Mouse (Mus musculus) myocyte (in vitro differentiated cells): ENCODE measurements around the gene Grm5. TPM values are rescaled to one million over a fixed set of nuclear protein-coding genes. Genes with fewer than 3 reads are reported as not detected.

Experiments
- H3K27me3 ChIP-seq: one replicate; pipeline ENCODE4 v1.6.1; 2011; ENCODE audit not compliant: control insufficient read depth, insufficient read depth, insufficient read length
- H3K36me3 ChIP-seq: one replicate; pipeline ENCODE4 v1.6.1; 2011; ENCODE audit not compliant: control insufficient read depth, insufficient read depth
- H3K4me2 ChIP-seq: one replicate; pipeline ENCODE4 v1.6.1; 2011; ENCODE audit warnings: low read depth, control low read depth
- H3K4me3 ChIP-seq: one replicate; pipeline ENCODE4 v1.5.1; 2011; ENCODE audit warnings: mild to moderate bottlenecking, control low read depth, moderate library complexity
- H3K79me2 ChIP-seq: one replicate; pipeline ENCODE4 v1.6.1; 2011; ENCODE audit not compliant: control insufficient read depth, insufficient read depth
- H3ac ChIP-seq: one replicate; pipeline ENCODE4 v1.6.1; 2011; ENCODE audit not compliant: control insufficient read depth, insufficient read length
- CEBPB ChIP-seq: IDR thresholded peaks from 2 replicates; pipeline ENCODE4 v1.6.1; 2011; ENCODE audit warnings: mild to moderate bottlenecking, moderate library complexity; ENCODE audit not compliant: poor library complexity, insufficient read depth, severe bottlenecking
- E2F4 ChIP-seq: IDR thresholded peaks from one replicate; pipeline ENCODE4 v1.6.1; 2011; ENCODE audit warnings: mild to moderate bottlenecking, control low read depth, moderate library complexity; ENCODE audit not compliant: insufficient read depth
- MAX ChIP-seq: IDR thresholded peaks from one replicate; pipeline ENCODE4 v1.6.1; 2011; ENCODE audit warnings: low read depth, mild to moderate bottlenecking, control low read depth
- MYOD1 ChIP-seq, 3 experiments: IDR thresholded peaks; one replicate each; pipeline ENCODE4 v1.6.1; 2011; ENCODE audit warnings: control low read depth in 2 of 3, low read depth in 2 of 3, mild to moderate bottlenecking in 2 of 3, moderate library complexity in 1 of 3; ENCODE audit not compliant: insufficient read length in 2 of 3, control insufficient read depth in 1 of 3
- MYOG ChIP-seq, 3 experiments: IDR thresholded peaks; one replicate each; pipeline ENCODE4 v1.6.1; 2011; ENCODE audit warnings: control low read depth in 2 of 3, low read depth in 2 of 3, mild to moderate bottlenecking in 2 of 3; ENCODE audit not compliant: insufficient read length in 2 of 3, control insufficient read depth in 1 of 3, insufficient read depth in 1 of 3
- POLR2A ChIP-seq: IDR thresholded peaks from one replicate; pipeline ENCODE4 v1.6.1; 2011; ENCODE audit warnings: low read depth, mild to moderate bottlenecking, control low read depth, moderate library complexity; ENCODE audit not compliant: insufficient read length
- POLR2AphosphoS2 ChIP-seq: IDR thresholded peaks from one replicate; pipeline ENCODE4 v1.6.1; 2011; ENCODE audit warnings: low read depth, control low read depth; ENCODE audit not compliant: insufficient read length
- REST ChIP-seq: IDR thresholded peaks from one replicate; pipeline ENCODE4 v1.6.1; 2011; ENCODE audit warnings: mild to moderate bottlenecking, control low read depth, moderate library complexity; ENCODE audit not compliant: insufficient read depth, insufficient read length
- SRF ChIP-seq: IDR thresholded peaks from one replicate; pipeline ENCODE4 v1.6.1; 2011; ENCODE audit warnings: low read depth; ENCODE audit not compliant: control insufficient read depth, insufficient read length
- TCF12 ChIP-seq: IDR thresholded peaks from one replicate; pipeline ENCODE4 v1.6.1; 2011; ENCODE audit warnings: mild to moderate bottlenecking, control low read depth; ENCODE audit not compliant: poor library complexity, insufficient read depth, severe bottlenecking
- TCF3 ChIP-seq: IDR thresholded peaks from one replicate; pipeline ENCODE4 v1.6.1; 2011; ENCODE audit warnings: low read depth, control low read depth; ENCODE audit not compliant: insufficient read length
- USF1 ChIP-seq: IDR thresholded peaks from one replicate; pipeline ENCODE4 v1.6.1; 2011; ENCODE audit warnings: low read depth, mild to moderate bottlenecking, control low read depth, moderate library complexity
- polyA plus RNA-seq: library from polyadenylated mRNA; unstranded; fragments of >200 nt; fragmentation: generic; extraction: Trizol; gene quantifications from one replicate; pipeline ENCODE4 v1.2.1, GENCODE M21; 2012; ENCODE audit warnings: missing spikeins

Grm5 gene
- polyA plus RNA-seq, 1 experiment = not detected

GRCm38 (mm10) chr7:87586271-87586937, 2.4 kb downstream of the Grm5 start:
- Histone ChIP-seq H3K27me3 (no peaks in the 10 kb centered on the region), H3K36me3 (no peaks in the 10 kb centered on the region)
- TF ChIP-seq TCF3 = no peak
- no peak for TF ChIP-seq POLR2A
- no peak for TF ChIP-seq SRF
- no peak for TF ChIP-seq E2F4
- no peak for TF ChIP-seq CEBPB
- TF ChIP-seq USF1 = no peak
- no peak for TF ChIP-seq MAX
- no peak for TF ChIP-seq MYOD1 (IDR thresholded peaks at IDR 0.05; ENCODE audit: control insufficient read depth in 1 of 3, insufficient read length in 2 of 3, low read depth in 2 of 3)
- TF ChIP-seq POLR2AphosphoS2 = no peak
- no peak for TF ChIP-seq MYOG (IDR thresholded peaks at IDR 0.05; ENCODE audit: control insufficient read depth in 1 of 3, insufficient read depth in 1 of 3, insufficient read length in 2 of 3, low read depth in 2 of 3)
- TF ChIP-seq TCF12 = no peak
- no peak for TF ChIP-seq REST

GRCm38 (mm10) chr7:87587976-87588375, 4.0 kb downstream of the Grm5 start:
- H3K79me2 ChIP-seq = no peaks in the 10 kb centered on the region
- H3K4me3 ChIP-seq = no peak overlapping the region
- H3K36me3 ChIP-seq = no peaks in the 10 kb centered on the region
- no peak overlapping the region for H3K4me2 ChIP-seq
- no peaks in the 10 kb centered on the region for H3K27me3 ChIP-seq
- no peak overlapping the region for H3ac ChIP-seq
- TF ChIP-seq MYOG (IDR thresholded peaks at IDR 0.05; ENCODE audit: control insufficient read depth in 1 of 3, insufficient read depth in 1 of 3, insufficient read length in 2 of 3, low read depth in 2 of 3) (no peak), REST (peak; percentile 5)

More at GRCm38 (mm10) chr7:87586271-87586937, 2.4 kb downstream of the Grm5 start:
- Histone ChIP-seq H3K4me2 (no peak overlapping the region), H3K79me2 (no peaks in the 10 kb centered on the region), H3K4me3 (no peak overlapping the region), H3ac (no peak overlapping the region)

- no peak for TF ChIP-seq MYOD1 (IDR thresholded peaks at IDR 0.05; ENCODE audit: control insufficient read depth in 1 of 3, insufficient read length in 2 of 3, low read depth in 2 of 3)
- no peak for TF ChIP-seq TCF3
- TF ChIP-seq USF1 = no peak
- no peak for TF ChIP-seq POLR2AphosphoS2
- TF ChIP-seq MAX = no peak
- no peak for TF ChIP-seq E2F4
- TF ChIP-seq TCF12 = no peak
- no peak for TF ChIP-seq MYOG (IDR thresholded peaks at IDR 0.05; ENCODE audit: control insufficient read depth in 1 of 3, insufficient read depth in 1 of 3, insufficient read length in 2 of 3, low read depth in 2 of 3)
- Histone ChIP-seq H3K4me2 (no peak overlapping the region), H3ac (no peak overlapping the region), H3K27me3 (no peaks in the 10 kb centered on the region), H3K36me3 (no peaks in the 10 kb centered on the region), H3K4me3 (no peak overlapping the region), H3K79me2 (no peaks in the 10 kb centered on the region)
Measured at GRCm38 (mm10) chr7:87626251-87626650, 42.3 kb downstream of the Grm5 start.

- Histone ChIP-seq H3K4me3 (no peak overlapping the region), H3K4me2 (no peak overlapping the region), H3K36me3 (no peaks in the 10 kb centered on the region), H3ac (no peak overlapping the region), H3K27me3 (no peaks in the 10 kb centered on the region), H3K79me2 (no peaks in the 10 kb centered on the region)
- no peak for TF ChIP-seq TCF12
- TF ChIP-seq POLR2A = no peak
- no peak for TF ChIP-seq TCF3
- TF ChIP-seq MYOD1 (IDR thresholded peaks at IDR 0.05; ENCODE audit: control insufficient read depth in 1 of 3, insufficient read length in 2 of 3, low read depth in 2 of 3) = no peak
- TF ChIP-seq USF1 = no peak
- TF ChIP-seq SRF = no peak
- TF ChIP-seq REST = no peak
- no peak for TF ChIP-seq CEBPB
- TF ChIP-seq MYOG (IDR thresholded peaks at IDR 0.05; ENCODE audit: control insufficient read depth in 1 of 3, insufficient read depth in 1 of 3, insufficient read length in 2 of 3, low read depth in 2 of 3) = no peak
- no peak for TF ChIP-seq MAX
Measured at GRCm38 (mm10) chr7:87635530-87635929, 51.6 kb downstream of the Grm5 start.

GRCm38 (mm10) chr7:87650610-87651009, 66.6 kb downstream of the Grm5 start:
- H3K4me2 ChIP-seq = no peak overlapping the region
- no peak overlapping the region for H3K4me3 ChIP-seq
- H3K27me3 ChIP-seq = no peaks in the 10 kb centered on the region
- no peak for TF ChIP-seq REST
- H3K79me2 ChIP-seq = no peaks in the 10 kb centered on the region
- no peak overlapping the region for H3ac ChIP-seq
- H3K36me3 ChIP-seq = no peaks in the 10 kb centered on the region
